Mouse (Mus musculus) layer of hippocampus, postnatal 10 days (tissue): ENCODE data around the gene Arfgef2. TPM values are rescaled to one million over a fixed set of nuclear protein-coding genes. Genes with fewer than 3 reads are reported as not detected.

Source experiments
- DNase-seq, 2 experiments: peaks; one replicate each; pipeline ENCODE4 v3.0.0; 2021; ENCODE audit warnings: low spot score in 2 of 2
- total RNA-seq, 2 experiments: library from RNA; stranded (reverse); gene quantifications; 2 replicates each; pipeline ENCODE4 v1.2.3; 2021

Gene Arfgef2
- total RNA-seq, 2 experiments from 2014 or later, result 35.9 to 39.7 TPM

DNA sequence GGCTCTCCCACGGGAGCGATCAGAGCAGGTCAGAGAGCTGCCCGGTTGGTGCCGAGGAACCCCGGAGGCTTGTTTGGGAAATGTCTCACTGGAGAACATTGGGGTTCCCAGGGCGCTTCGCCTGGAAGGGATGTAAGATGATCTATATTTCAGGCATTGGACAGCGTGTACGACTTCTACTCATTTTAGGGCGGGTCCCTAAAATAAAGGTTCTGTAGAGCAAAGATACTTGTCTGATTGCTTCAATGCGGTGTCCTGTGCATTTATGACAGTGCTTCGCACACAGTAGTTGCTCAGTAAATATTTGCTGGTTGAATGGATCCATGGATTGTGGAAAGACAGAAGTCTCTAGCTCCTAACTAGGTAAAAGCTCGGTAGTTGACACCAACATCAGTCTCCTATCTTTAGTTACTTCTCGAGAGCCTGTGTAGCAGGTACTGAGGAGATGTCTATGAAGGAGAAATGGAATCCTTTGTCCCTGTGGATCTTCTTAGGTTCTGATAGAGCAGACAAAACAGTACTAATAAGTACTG lies 851 bp downstream of the Arfgef2 start:
- DNase-seq, result no peak

DNA sequence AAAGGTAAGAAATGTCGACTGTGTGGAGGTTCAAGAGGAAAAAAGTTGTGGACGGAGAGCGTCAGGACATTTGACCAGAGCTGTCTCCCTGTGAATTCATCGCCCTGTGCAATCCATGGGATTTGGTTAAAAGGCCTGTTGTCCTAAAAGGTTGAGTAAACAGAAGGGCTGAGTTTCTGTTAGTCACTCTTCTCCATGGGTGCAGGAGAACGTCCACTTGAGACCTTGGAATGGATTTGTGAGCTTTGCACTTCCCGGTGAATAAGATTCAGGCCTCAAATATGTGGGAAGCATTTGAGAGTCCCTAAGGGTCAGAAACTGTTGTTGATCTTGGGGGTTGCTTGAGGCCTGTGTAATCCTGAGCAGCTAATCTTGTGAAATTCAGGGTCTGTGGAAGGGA lies 1.4 kb downstream of the Arfgef2 start:
- no peak for DNase-seq

DNA sequence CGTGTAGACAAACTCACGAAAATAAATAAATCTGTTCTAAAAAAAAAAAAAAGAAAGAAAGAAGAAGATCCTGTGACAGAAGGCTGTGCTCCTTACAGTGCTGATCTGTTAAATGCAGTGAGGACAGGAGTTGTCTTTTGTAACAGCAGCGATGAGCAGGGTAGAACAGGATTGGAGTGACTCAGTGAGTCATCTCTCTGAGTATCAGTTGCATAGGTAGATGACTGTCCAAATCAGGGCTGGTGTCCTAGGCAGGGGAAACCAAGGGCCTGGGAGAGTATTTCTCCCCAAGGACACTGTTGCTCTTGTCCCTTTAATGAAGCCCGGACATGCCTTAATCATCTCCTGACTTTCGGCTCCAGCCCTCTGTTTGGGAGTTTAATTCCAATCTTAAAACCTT lies 4.1 kb downstream of the Arfgef2 start:
- no peak for DNase-seq

DNA sequence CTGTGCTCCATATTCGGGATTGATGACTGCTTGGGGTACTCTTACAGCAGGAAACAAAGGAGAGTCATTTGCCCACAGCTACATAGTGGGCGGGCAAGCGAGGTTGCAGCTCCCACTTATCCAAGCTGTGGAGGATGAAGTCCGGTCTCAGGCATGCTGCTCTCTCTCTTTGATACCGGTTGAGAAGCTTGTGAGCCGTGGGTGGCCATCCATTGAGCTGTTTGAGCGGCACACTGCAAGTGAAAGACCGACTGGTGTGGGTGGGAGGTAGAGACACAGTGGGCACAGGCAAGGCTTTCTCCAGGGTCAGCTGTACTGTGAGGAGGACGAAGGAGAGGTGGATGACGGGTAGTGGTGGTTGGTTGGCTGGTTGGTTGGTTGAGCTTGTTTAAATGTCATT lies 5.4 kb downstream of the Arfgef2 start:
- no peak for DNase-seq

DNA sequence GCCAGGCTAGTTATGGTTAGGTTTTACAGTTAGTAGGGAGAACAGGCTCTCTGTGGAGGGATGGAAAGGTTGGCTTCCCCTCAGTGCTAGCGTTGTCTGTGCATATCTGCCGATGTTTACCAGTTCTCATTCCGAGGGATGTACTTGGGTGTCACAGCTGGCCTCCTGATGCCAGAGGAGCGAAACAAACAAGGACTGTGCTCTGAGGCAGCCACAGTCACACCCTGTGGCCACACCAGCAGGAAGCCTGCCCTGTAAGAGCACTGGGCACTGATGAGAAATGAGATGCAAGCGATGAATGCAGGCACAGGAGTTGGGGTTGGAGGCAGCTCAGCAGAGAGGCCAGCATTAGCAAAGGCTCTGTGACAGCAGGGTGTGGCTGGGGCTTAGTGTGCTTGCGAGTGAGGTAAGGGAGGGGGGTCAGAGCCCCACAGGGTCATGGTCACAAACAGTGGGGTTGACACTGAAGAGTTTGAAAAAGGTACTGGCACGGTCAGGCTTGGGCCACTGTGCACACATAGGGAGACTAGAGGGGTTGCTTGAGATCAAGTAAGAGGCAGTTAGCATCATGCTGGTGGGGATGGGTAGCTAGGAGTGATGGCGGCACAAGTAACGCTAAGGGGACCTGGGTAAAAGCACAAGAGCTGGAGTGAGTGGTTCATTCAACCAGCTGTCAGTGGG lies 13.2 kb downstream of the Arfgef2 start:
- DNase-seq, result no peak

DNA sequence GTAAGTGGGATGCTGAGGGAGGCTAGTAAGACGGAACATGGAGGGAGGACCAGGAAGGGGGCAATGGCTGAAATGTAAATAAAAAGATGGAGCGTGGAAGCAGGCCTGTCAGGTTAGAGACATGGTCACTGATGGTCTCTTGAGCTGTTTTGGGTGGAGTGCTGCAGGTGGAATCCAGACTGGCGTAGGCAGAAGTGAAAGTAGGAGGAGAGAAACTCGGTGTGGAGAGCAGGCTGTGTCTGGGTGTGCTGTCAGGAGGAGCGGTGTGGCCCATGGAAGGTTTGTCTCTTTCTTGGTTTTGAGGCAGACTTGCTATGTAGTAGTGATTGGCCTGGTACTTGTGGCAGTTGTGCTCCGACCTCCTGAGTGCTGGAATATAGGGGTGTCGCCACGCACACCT lies 14.5 kb downstream of the Arfgef2 start:
- no peak for DNase-seq

DNA sequence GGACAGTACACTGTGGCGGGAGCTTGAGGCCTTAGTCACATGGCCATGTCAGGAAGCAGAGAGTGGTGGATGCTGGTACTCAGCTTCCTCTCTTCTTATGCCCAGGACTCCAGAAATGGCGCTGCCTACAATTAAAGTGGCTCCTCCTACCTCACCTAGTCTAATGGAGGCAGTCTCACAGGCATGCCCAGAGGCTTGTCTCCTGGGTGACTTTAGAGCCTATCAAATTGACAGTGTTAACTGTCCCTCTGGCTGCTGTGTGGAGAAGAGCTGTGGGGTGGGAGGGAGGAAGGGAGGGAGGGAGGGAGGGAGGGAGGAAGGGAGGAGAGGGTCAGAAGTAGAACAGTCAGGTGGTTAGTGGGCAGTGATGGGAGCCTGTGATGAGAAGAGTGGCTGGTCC lies 15.5 kb downstream of the Arfgef2 start:
- no peak for DNase-seq

DNA sequence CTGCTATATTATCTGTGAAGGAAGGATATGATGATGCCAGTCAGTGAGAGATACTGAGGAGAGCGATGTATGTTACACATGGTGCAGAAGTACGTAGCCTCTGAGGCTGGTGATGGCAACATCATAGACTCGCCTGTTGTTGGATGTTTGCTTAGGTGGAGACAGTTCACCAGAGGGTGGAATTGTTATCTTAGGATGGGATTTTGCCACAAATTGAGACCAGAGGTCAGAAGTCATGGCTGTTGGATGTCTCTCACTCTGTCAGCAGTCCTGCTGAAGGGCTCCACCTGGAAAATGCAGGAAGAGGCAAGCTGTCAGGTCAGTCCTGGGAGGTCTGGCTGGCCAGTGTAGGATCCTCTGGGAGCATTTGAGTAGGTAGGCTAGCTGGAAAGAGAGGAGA lies 16.0 kb downstream of the Arfgef2 start:
- DNase-seq, result no peak

DNA sequence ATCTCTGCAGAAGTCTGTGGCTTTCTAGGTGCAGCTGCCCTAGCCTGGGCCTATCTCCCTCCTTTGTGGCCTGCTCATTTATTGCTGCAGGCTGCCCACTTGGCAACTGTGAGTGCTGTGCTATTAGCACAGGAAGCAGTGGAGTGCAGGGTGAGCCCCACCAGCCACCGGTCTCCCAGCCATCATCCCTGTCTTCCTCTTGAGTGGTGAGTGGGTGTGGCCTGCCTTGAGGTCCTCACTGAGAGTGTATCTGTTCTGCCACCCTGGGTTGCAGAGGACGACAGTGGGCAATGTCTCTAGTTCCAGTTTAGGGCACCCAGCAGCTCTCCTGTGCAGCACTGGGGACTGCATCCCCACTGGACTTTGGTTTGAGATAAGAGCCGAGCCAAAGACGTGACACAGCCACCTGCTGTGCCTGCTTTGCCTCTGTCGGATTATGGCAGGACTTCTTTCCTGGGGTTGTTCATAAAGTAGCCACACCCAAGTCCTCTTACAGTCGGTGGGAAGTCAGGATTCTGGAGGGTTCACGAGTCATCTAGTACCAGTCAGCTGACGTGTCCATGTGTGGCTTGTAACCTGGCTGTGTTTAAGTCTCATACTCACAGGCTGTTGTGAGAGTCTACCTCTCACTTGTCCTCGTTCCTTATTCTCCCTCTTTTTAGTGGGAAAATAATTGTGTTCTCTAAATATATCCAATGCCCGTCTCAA lies 16.9 kb downstream of the Arfgef2 start:
- DNase-seq, result no peak

DNA sequence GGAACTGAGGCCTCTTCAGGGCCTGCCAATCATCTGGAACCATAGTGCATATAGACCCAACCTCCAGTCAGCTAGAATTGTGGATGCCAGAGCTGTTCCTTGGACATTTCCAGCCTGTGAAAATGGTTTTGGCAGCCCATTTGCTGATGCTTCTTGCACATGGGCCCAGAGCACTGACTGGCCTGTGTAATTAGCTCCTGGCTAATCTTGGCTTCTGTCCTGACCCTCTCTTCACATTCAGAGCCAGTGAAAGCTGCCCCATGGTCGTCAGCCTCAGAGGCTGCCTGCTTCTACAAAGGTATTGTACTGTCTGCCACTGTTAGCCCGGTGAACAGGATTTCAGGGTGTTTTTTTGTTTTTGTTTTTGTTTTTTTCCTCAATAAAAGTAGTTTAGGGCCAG lies 17.5 kb downstream of the Arfgef2 start:
- no peak for DNase-seq

DNA sequence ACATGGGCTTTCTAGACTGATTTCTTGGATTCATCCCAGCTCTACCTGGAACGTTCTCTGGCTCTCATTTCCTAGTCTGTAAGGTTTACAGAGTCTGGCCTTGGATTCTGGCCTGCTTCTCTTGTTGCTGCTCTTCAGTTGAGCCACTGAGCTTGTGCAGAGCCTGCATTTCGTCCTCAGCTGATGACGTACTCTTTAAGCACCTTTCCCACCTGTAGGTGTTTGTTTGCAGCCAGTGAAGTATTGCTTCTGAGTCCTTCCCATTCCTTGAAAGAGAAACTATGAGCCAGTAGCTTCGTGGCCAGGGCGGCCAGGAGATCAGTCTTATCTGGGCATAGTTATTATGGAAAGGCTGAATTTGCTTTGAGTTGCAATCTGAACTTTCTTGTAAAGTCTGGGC lies 19.0 kb downstream of the Arfgef2 start:
- no peak for DNase-seq

DNA sequence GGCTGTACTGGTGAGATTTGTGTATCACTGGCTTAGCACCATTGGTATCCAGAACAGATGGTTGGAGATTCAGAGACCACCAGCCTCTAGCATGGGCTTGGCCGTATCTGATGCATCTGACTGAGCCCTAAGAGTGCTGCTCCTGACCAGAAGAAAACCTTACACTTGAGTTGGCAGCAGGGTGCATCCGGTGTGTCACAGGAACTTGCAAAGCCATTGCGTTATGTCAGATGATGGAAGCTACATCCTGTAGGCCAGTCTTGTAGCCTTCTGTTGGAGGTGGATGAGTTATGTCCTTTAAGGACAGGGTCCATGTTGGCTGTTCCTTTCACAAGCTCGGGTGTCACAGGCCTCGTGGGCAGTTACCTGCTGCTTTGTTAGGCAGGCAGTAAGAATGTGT lies 19.6 kb downstream of the Arfgef2 start:
- no peak for DNase-seq

DNA sequence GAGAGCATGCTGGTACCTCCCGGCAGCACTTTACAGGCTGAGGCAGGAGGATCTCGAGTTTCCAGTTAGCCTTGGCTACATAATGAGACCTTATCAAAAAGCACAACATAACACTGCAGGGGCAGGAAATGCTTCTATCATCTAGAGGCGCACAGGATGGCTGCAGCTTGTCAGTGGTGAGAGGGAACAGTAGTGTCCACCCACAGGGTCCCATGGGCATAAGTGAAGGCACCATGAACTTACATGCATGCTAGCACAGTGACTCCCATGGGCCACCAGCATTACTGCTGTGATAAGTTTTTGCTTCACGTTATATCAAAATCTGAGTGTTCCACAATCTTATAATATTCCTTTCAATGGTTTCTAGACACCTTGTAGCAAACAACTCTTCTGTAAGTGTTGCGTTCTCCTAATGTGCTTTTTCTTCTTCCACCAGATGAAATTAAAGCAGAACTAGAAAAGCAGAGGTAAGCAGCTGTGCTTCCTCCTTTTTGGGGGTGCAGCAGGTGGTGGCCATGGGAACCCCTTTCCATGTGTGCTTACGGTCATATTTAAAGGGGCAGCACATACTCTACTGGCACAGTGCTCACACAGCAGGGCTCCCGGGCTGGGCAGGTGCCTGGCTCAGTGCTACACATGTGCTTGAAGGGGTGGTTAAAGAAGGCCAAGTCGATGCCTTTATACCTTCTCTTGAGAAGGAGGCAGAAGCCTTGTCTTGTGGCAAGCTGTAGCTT lies 21.3 kb downstream of the Arfgef2 start:
- DNase-seq, result no peak

DNA sequence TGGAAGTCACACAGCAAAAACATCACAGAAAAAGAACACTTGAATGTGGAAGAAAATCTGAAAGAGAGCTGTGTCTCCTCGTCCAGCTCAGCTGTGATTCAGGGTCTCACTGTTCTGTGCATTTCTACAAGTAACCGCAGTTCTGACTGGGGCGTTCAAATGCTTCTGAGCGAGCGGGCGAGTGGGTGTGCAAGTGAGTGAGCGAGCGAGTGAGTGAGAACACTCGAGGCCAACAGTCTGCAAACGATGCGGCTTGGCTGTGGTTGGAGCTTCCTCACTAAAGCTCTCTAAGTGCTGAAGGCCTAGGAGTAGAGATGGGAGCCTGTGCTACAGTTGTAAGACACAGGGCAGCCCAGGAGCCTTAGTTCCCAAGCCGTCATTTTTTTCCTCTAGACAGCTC lies 22.9 kb downstream of the Arfgef2 start:
- no peak for DNase-seq

DNA sequence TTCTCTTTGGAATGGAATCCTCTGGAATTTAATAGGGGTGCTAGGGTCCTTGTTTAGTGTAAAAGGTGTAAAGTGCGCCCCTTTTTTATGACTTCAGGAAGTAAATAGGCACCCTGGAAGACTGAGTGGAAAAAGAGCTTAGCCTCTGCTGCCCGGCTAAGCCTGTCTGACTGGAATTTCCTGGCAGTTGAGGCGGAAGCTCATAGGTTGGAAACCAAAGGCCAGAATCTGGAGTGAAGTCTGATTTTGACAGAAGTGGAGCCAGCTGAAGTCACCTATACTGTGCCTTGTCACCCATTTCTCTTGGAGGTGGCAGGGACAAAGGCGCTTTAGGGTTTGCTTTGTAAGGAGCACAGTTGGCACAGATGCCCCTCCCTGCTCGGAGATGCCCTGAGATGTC lies 25.0 kb downstream of the Arfgef2 start:
- no peak for DNase-seq

DNA sequence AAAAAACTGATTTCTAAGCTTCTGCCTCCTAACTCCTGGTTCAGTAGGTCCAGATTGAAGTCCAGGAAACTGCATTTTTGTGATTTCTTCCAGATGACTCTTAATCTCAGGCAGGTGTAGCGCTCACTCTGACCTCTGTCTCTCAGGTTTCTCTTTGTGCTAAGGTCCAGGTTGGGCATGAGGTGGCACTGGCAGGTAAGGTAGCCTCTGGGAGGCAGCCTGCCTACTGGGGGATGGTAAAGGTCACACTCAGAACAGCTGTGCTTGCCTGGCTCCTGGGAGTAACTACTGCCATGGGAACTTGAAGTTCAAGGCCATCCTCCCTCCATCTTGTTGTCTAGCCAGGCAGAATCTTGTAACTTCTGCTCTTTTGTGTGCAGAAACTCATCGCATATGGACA lies 28.7 kb downstream of the Arfgef2 start:
- DNase-seq, result no peak

DNA sequence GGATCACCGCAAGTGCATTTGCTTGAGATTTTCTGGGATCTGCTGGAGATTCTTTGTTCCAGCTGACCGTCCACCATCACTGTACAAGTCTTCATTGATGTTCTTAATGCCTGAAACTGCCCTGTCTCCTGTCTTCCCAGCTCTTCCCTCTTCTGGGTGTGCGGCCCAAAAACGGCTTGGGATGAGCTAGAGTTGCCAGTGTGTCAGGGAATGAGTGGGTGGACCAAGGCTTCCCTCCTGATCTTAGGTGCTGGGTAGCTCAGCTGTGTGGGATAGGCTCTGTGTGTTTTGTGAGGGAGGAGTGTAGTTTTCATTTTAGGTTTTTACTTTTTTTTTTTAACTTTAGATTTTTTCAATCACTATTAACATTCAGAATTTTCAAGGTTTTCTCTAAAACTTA lies 29.4 kb downstream of the Arfgef2 start:
- no peak for DNase-seq

DNA sequence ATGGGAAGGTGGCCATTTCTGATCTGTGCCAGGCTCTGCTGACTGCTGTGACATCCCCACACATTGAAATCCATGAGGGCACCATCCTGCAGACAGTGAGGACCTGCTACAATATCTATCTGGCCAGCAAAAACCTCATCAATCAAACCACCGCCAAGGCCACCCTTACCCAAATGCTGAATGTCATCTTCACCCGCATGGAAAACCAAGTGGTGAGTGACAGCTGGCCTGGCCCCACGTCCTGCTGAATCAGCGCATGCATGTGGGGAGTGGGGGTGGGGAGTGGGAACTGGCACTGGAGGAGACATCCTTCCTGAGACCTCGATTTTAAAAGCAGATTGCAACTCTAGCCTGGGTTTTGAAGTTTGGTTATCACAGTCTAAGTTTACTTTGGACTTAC lies 30.2 kb downstream of the Arfgef2 start:
- DNase-seq, result no peak

DNA sequence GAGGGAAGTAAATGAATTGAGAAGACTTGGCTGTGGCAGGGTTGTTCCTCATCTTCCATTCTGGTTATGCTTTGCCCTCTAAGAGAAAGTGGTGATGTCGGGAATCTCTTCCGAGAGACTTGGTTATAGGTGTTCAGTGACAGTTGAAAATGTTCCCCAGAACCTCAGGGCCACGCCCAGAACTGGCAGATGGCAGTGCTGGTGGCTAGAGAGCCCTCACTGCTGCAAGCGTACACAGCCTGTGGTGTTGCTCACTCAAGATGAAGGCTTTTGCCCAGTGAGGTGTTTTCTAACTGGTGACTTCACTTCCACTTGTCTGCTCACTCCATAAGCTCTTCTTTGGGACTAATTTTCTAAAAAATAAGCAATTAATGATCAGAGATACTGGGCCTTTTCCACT lies 36.4 kb downstream of the Arfgef2 start:
- no peak for DNase-seq

DNA sequence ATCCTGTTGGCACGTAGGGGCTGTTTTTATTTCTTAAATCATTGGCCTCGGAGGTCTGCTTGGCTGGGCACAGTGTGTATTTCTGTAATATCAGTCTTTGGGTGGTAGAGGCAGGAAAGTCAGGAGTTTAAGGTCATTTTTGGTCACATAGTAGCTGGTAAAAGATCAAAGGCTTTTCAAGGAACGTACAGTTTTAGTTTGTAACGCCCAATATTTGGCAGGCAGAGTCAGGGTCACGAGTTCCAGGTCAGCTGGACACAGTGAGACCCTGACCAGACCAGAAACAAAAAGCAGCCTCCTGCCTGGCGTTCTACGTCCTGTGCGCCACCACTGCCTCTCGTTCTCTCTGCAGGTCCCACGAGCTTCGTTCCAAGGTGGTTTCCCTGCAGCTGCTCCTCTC lies 45.3 kb downstream of the Arfgef2 start:
- no peak for DNase-seq

DNA sequence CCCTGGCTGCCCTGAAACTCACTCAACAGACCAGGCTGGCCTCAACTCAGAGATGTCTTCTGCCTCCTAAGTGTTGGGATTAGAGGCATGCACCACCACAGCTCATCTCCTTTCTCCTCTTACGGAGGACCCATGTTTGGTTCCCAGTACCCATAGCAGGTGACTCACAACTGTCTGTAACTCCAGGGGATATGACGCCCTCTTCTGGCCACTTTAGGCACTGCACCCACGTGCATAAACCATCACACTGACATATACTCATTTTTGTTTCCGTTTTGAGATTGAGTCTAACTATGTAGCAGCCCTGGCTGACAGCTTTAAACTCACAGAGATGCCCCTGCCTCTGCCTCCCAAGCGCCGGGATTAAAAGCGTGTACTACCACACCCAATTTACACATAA lies 46.9 kb downstream of the Arfgef2 start:
- no peak for DNase-seq

DNA sequence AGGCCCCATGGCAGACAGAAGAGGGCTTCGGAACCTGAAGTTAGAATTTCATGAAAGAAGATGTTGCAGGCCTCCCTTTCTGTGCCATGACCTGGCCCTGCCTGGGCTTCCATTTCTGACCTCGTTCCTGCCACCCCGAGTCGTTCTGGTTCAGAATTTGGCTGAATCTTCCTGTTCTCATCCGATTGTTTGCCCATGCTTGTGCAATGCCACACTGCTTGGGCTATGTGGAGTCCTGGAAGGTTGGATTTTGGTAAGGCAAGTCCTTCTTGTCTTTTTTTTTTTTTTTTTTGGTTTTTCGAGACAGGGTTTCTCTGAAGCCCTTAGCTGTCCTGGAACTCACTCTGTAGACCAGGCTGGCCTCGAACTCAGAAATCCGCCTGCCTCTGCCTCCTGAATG lies 50.4 kb downstream of the Arfgef2 start:
- no peak for DNase-seq
